Mouse (Mus musculus): Measurements from ENCODE around the gene Dpysl5.

The Dpysl5 gene

DNA sequence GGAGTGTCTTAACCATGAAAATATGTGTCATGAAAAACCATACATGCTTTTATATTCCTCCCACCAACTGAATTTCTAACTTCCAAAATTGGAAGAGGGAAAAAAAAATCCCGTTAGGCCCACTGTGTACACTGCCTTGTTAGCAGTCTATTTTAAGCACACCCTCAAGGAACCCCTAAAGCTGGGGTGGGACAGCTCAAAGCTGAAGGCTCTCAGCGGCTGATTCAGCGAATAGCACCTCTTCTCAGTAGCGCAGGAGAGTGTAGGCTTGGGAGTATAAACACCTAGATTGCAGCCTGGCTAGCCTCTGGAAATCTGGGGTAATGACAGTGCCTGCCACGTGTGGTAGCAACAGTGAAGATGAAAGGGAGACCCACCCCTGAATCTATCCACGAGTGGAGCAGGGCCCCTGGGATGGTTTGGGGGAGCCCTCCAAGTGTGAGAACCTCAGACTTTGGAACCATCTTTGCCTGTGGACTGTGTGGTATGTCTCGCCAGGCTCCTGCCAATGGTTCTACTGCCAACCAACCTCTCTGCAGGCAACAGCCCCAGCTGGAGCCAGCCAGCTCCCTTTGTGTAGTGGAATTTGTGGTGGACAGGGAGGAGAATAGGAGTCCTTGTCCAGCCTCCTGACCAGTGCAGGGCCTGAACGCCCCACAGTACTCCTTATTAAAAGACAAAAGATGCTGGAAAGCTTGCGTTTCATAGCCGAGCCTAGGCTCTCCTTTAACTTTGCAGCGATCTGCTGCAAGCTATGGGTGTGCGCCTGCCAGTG lies 54.4 kb downstream of the Dpysl5 start:
- no peak for DNase-seq

DNA sequence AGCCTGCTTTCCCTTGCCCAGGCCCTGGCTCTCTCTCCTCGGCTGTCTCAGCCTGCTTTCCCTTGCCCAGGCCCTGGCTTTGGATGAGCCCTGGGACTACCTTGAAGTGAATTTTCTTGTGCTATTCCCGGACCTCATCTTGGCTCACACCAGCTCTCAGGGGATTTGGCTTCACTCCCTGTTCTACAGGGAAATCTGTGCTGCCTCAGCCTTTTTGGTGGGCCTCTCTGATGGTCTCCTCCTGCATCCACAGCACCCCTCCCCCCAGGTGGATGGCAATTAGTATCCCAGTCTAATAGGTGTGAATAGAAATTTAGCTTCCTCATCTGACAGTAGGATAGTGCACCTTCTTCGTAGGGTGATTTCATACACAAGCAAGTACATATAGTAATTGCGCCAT lies 56.7 kb downstream of the Dpysl5 start:
- DNase-seq: no peak

DNA sequence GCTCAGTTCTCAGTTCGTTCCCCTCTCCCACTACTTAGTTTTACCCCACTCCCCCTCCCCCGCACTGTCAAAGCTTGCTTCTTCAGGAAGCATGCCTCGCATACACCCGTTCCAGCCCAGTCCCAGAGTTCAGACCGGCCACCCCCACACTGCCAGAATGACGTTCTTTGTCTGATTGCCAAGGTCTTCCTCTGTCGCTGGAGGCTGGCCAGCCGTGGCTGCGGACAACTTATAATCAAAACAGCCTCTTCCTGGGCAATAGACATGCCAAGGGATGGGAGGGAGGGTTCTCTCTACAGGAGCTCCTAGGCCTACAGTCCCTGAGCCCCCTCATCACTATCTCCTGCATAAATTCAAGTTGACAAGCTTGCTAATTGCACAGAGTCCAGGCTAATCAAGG lies 57.2 kb downstream of the Dpysl5 start:
- DNase-seq: no peak

DNA sequence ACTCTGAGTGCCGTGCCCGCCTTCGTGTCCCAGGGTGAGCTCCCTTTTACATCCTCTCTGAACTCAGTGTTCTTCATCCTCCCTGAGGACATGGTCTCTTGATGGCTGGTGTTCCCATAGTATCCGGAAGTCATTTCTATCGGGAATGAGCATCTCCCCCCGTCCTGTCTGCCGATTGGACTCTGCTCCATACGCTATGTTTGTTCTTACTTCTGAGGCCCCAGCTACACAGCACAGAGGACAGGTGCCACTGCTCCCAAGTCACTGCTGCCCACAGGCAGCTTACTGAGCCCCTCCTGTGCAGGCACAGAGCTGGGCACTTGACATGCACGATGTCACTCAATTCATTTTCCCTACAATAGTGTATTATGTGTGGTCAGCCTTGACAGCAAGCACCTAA lies 57.7 kb downstream of the Dpysl5 start:
- DNase-seq: no peak

DNA sequence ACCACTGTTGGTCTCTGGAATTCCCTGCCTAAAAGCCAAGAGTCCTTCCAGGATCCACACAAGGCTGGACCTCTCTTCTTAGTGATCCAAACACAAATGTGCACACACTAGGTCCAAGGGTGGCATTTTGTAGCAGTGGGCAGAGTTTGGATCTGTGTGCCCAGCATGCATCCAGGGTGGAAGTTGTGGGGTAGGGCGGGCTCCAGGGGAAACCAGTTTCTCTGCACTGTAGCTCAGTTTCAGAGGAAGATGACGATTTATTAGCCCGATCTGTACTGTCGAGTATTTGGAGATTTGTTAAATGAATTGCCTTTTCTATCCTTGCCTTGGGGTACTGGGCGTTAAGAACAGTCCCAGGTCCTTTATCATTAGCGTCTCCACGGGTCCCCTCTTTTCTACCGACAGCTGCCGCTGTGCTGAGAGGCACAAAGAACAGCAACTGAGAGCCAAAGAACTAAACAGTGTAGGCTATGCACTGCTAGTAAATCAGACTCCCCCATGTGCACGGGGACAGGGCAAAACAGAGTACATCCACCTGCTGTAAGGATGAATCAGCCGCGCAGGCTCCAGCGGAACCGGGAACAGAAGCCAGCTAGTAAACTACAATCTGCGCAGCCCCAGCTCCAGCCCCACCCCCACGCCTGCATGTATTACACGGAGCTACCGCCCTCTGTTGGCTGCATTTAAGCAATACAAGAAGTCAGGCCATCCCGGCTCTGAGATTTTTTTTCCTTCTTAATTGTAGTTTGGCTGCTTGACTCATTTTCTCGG lies 63.4 kb downstream of the Dpysl5 start:
- DNase-seq: peak; percentile 98

DNA sequence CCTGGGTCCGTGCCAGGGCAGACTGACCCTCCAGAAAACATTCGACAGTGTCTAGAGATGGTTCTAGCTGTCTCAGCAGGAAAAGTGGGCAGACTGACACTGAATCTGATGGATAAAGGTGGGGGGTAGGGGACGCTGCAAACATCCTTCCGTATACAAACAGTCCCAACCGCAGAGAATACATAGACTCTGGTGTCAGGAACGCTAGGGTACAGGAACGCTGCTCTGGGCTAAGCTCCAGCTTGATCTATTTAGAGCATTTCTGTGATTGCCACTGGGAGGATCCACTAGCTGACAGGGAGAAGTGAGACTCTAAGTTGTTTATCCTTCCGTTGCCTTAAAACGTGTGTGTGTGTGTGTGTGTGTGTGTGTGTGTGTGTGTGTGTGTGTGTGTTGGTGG lies 69.3 kb downstream of the Dpysl5 start:
- no peak for DNase-seq

DNA sequence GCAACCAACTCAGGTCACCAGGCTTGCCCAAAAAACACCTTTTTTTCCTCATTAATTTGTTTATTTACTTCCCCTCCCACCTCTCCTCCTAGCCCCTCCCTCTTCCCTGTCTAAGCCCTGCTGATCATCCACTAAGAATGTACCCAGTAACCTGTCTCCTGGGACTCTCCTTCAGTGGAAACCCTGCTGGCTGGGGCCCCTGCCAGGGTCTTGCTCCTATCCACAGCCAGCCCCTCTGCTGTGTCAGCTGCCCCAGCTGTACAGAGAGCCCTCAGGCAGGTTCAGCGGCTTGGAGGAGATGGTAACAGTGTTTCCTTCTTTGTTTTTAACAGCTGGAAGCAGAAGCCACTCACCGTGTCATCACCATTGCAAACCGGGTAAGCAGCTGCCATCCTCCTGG lies 69.8 kb downstream of the Dpysl5 start:
- DNase-seq: no peak

DNA sequence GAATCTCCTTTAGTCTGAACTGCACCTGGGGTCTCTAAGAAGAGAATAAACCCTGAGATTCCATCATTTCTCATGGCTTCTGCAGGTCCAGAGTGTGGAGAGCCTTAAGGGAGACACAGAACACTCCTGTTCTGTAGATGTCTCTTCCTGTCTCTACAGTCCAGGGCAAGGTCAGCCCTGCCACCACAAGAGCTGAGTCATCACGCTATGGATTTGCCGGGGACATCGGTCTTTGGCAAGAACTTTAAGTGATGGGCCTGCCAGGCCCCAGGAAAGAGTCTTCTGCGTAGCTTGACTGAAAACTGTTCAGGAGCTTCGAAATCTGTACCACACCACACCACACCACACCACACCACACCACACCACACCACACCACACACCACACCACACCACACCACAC lies 76.0 kb downstream of the Dpysl5 start:
- no peak for DNase-seq

DNA sequence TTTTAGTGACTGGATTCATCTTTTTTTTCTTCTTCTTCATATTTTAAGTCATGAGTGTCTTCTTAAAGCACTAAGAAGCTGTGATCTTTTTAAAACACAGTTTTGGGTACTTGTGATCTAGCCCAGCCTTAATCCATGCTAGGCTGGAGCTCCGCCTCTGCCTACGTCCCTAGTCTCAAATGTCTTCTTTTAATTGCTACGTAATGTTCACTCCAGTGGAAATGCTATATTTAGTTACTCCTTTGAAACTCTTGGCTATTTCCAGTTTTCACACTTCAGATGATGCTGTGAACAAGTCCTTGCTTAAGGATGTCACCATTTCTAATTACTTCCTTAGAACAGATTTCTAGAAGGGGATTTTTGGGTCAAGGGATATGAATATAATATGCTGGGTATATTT lies 78.7 kb downstream of the Dpysl5 start:
- no peak for DNase-seq

DNA sequence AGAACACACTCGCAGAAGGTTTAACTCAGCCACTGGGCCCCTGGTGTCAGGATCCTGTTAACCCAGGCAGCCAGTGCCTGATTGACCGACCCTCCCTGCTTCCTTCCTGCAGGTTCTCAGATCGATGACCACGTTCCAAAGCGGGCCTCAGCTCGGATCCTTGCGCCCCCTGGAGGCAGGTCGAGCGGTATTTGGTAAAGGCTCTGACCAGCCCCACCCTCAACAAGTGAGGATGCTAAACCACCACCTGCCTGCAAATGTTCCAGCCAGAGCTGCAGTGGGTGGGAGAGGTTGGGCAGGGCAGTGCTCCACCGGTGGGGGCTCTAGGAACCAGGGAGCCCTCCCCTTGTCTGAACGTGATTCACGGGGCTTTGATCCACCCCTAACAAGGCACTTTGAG lies 84.8 kb downstream of the Dpysl5 start:
- peak; percentile 87 for DNase-seq

DNA sequence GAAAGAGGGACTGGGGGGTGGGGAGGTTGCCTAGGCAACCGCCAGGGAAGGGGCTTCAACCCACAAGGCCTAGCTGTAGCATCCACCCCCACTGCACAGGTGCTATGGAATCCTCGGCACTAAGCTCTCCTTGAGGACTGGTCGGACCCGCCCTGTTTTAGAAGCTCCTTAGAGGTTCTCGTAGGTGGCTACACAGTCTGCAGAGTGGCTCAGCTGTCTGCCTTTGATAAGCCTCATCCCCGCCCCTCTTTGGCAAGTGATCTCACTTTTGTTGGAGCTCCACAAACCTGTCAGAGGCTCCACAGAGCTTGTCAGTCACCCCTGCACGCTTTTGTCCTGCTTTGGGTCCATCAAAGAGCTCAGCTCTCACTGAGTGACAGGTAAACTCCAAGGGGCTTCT lies 86.1 kb downstream of the Dpysl5 start:
- DNase-seq: no peak

DNA sequence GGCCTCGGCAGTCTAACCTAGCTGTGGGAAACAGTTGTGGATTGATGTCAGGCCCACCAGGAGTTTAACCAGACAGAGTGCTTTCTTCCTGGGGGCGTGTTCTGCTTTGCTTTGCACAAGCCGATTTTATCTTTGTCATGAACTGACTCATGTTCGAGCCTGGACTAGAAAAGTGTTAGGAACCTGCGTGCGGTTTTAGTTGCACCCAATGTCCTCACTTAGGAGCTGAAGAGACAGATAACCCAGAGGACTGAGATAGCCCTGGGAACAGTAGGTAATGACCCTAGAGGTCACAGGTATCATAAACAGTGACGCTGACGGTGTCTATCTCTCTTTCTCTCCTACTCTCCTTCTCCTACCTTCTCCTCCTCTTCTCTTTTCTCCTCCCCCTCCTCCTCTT lies 86.6 kb downstream of the Dpysl5 start:
- no peak for DNase-seq

DNA sequence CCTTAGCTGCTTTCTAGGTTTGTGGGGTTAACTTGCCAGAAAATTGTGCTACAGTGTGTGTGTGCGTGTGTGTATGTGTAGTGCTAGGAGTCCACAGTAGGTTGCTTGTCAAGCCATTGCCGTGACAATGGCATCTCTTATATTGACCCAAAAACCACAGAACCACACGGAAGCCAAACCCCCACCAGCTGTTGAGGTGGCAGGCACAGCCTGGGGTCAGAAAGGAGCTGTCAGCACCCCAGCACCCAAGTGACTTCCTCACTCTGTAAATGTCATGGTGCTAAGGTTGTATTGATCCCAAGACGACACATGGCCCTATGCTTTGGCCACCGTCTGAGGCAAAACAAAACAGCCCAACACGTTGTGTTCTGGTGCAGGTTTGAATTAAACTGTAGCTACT lies 87.6 kb downstream of the Dpysl5 start:
- no peak for DNase-seq

DNA sequence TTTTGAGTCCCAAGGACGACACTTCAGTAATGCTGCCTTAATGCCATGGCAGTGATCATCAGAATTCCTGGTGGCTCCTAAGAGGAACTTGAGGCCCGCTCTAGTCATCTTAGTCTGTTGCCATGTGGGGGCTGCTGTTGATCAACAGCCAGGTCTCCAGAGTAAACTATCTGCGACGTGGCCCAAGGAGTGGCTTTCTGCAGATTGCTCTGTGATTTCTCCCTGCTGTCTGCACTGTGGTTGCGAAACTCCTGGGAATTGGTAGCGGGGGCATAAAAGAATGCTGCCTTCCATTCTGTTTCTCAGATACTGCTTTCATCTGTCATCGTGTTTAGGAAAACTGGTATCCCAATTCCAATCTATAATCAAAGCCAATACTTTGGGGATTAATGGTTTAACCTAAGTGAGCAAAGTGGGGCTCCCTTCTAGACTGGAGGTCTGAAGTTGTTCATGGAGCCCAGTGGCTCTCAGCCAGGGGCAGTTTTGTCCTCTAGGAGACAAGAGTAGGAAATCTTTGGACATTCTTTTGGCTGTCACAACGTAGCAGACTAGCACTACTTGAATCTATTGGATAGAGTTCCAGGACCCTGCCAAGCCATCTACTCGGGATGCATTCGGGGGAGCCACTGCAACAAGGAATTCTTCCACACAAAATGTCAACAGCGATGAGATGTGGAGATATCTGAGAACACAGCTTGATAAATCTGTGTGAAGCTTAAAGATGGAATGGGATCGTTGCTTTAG lies 91.5 kb downstream of the Dpysl5 start:
- DNase-seq: no peak

DNA sequence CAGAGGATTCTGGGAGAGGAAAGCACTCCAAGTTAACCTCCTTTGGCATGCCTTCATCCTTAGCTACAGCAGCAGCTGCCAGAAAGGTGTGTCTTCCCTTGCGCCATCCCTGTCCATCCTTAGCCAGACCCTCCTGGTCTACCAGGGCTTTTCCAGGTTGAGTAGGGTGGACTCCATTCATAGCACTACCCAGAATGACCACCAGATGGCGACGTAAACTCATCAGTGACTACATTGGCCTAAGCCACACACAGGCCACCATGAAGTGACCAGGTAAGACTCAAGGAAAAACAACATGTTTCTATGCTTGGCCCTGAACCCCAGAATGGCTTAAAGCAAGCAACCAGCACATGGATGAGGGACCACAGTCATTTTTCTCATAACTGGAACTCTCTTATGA lies 94.7 kb downstream of the Dpysl5 start:
- DNase-seq: peak; percentile 85

DNA sequence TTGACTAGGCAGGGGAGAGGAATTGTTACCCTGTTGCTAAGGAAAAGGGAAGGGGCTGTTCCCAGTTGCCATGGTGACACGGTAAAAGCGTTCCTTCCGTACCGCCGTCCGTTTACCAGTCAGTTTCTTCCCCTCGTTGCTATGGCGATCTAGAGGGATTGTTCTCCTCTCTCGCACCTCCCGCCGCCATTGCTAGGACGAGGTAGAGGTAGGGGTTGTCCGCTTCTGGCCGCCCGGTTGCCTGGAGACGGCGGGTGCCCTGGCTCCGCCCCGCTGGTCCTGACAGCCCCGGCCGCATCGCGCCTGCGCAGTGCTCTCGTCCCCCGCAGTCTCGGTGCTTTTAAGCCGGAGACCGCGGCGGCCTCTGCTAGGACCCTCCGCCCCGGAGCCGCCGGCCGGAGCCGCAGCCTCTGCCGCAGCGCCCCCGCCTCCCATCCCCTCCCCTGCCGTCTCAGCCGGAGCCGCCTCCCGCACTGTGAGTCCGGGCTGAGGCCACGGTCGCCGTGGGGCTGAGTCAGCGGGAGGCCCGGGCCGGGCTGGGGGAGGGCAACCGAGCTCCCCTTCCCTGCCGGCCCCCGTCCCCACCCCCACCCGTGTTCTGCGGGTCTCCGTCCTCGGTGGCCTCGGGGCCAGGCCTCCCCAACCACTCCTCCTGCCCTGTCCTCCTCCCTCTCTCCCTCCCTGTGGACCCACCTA lies 103.2 kb downstream of the Dpysl5 start, which contains the start of gene Mapre3:
TSS of gene Mapre3 (plus strand) at position 218 of the 696 bp plus-strand sequence.
- DNase-seq: peak; percentile 94

DNA sequence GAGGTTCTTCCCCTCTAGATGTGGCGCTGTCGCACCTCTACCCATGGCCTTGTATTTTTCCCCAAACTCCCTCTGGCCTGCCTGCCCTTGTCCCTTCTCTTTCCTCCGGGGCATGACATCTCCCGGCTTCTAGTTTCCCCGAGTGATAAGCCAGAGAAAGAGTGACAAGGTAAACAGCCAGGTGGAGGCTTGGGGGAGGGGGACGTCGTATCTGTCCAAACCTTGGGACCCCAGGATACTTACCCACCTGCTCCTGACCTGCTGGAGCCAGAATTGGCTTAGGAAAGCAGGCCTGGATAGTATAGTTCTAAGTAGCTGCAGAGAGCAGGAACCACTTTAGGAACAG lies 103.7 kb downstream of the Dpysl5 start:
- DNase-seq: no peak

DNA sequence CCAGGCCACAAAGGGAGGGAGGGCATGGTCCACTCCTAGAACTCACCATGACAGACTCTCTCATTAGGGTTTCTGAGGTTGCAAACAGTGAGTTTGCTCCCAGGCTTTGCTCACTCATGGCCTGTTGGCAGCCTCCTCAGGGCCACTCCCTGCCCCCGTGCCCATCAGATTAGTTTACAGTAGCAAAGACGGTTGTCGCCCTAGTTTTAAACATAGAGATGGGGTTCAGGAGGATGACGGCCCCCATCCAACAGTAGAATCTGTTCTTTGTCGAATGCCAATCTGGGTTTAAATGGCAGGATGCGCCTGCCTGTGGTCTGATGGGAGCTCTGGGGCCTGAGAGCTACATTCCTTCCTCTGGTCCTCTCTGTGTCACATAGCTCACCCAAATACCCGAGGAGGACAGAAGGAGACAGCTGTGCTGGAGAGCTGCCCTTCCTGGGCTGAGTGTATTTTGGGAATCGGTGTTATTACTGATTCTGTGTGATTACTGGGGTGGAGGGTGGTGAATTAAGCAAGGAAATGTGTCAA lies 105.0 kb downstream of the Dpysl5 start:
- DNase-seq: no peak

DNA sequence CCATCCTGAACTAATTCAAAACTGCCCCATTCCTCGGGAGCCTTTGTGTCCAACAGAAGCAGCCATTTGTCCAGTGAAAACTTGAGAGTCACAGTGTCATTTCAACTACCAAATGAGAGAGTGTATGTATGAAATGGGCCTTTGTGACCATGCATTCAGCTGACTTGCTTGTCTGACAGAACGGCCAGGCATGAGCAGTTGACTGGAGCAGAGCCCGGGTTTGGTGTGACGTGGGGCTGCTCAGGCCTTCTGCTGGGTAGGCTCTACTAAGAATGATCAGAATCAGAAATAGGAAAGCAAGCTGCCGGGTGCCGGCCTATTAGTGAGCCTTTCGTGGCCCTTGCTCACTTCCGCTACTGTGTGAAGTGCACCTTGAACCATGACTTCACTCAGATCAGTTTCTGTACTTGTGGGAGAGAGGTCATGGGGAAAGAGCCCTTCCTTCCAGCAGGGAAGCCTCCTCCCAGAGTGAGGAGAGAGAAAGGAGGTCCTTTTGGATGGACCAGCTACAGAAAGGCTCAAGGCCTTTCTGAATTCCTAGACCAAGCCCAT lies 107.5 kb downstream of the Dpysl5 start:
- no peak for DNase-seq

DNA sequence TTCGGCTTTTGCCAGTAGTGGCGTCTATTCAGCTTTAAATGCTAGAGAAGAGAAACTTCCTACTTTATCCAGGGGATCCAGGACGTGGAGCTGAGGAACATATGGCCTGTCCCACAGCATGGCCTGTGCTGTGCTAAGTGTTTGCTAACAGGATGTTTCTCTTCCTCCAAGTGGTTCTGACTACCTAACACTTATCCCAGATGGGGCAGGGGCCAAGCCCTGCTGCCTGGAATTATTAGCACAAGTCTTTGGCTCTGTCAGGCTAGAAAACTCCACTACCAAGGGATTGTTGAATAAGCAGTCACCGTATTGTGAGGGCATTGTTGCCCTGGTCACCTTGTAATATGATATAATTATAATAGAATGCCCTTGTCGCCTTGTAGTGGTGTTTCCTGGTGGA lies 111.3 kb downstream of the Dpysl5 start:
- DNase-seq: no peak

DNA sequence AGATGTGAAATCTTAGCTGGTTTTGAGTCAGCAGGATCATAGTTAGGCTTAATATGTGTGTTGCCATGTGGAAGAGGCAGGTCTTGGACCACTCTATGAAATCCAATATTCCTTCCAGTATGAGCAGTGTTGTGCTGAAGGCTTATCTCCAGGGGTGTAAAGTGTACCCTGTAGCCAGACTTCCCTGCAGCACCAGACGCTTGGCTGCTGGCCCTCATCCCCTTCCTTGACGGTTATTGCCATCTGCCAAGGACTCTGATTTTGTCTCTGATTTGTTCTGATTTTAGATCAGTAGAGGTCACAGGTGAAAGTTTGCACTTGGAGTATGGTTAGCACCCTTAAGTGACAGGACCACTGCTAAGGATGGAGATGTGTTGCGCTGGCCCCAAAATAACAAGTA lies 111.7 kb downstream of the Dpysl5 start:
- DNase-seq: no peak

DNA sequence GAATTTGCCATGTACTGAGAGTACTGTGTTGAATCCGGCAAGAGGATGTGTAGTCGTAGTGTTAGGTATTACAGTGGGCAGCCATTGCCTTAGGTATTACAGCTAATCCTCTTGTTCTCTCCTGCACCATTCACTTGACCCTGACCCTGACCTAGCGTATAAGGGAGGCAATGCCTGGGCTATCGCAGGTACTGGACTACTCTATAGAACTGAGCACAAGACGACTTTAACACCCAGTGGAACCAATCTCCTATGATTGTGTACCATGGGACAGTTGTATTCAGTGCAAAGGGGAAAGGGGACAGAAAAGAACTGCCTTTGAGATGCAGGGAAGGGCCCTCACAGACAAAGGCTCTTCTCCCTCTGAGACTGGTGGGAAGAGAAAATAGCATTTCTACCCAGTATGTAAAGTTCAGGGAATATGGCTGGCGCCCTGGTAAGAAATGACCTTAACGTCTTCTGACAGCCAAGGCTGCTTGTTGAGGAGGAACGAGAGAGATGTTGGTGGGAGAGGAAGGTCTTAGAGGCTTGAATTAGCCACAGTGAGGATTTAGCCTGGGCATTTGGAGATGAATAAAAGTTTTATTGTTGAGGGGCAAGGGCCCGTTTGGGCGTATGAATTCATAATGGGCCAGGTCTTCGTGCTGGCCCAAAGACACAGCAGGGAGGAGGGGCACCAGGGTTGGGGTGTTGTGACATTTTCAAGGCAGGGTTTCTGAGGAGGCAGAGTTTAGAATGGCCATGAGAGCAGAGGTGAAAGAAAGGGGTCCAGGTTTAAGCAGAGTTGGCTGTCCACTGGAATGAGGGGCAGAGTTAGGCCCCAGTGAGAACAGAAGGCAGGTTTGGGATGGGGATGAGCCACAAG lies 113.0 kb downstream of the Dpysl5 start:
- no peak for DNase-seq

Data from right cerebral cortex, postnatal 14 days (tissue).